Mouse (Mus musculus): ENCODE results near the gene Zfp978.
"Not testable (repeated sequence)": the region's sequence is repeated elsewhere in the genome, so short reads cannot be mapped to it uniquely, and the experiment has no call there.

The Zfp978 gene

GRCm38 (mm10) chr4:147361003-147361402 is at the start of gene Zfp978:
Gene Zfp978 (plus strand): TSS chr4:147361303.
- DNase-seq (ENCODE audit: low spot score in 2 of 2) = not testable (repeated sequence)

- not testable (repeated sequence) for DNase-seq (ENCODE audit: low spot score in 2 of 2)
Observed at GRCm38 (mm10) chr4:147335036-147335690, 25.9 kb upstream of the Zfp978 start.

DNA sequence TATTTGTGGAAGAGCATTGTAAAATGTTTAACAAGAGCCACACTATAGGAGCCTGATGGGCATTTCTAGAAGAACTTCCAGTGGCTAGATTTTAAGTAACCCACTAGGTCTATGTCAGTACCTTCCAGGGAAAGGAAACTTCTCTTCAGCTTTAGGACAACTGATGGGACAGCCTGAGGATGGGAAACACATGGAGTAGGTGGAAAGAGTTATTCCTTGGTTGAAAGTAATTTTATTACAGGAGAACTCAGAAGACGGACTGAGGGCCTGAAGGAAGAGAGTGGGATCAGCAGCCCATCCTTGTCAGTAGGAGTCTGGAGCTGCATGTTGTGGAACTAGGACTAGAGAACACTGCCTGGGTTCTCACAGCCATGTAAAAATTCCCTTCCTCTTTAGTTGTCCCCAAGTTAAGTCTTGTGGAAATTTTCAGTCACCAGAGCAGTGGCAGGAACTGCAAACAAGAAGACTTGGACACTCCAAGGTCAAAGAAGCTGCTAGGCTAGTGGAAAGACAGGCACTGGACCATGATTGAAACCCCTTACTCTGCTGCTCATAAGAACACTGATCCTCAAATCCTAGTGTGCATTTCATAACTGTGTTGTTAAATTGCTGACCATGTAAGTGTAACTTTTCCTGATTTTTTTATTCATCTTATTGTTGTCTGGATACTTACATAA is 25.3 kb upstream of the Zfp978 start:
- not testable (repeated sequence) for DNase-seq (ENCODE audit: low spot score in 2 of 2)

DNA sequence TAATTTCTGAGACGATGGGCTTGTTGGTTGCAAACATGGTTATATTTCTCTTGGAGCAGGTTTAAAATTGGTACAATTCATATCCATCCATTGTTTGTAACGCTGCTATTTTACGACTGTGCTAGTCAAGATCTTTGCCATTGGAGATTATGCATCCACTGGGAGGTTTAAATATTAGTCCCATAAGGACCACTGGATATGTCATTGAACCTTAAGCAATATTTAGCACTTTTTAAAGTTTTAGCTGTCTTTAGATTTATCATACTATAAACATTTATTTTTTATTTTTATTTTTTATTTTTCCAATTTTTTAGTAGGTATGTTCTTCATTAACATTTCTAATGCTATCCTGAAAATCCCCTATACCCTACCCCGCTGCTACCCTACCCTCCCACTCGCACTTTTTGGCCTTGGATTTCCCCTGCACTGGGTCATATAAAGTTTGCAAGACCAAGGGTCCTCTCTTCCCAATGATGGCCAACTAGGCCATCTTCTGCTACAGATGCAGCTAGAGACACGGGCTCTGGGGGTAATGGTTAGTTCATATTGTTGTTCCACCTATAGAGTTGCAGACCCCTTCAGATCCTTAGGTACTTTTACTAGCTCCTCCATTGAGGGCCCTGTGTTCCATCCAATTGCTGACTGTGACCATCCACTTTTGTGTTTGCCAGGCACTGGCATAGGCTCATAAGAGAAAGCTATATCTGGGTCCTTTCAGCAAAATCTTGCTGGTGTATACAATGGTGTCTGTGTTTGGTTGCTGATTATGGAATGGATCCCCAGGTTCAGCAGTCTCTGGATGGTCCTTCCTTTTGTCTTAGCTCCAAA is 24.5 kb upstream of the Zfp978 start:
- DNase-seq (ENCODE audit: low spot score in 2 of 2) = not testable (repeated sequence)

- DNase-seq (ENCODE audit: low spot score in 2 of 2) = not testable (repeated sequence)
Observed at GRCm38 (mm10) chr4:147337520-147337919, 23.6 kb upstream of the Zfp978 start.

DNA sequence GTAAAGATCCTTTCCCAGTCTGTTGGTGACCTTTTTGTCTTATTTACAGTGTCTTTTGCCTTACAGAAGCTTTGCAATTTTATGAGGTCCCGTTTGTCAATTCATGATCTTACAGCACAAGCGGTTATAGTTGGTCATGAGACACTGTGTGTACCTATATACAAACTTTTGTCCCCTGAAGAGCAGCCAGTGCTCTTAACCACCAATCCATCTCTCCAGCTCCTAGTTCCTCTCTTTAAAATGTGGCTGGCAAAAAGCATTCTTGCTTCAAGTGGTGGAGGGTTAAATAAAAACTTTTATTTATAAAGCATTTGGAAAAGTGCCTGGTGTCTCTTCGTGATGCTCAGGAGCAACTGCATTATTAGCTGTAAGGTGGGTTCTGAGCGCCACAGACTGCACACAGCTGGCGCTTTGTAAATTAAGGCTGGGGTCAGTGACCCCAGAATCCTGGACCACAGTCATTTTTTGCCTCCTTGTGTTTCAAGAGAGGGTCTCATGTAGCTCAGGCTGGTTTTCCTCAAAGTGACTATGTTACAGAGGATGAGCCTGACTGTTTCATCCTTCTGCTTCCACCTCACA is 23.0 kb upstream of the Zfp978 start:
- no peak for DNase-seq (ENCODE audit: low spot score in 2 of 2)

- DNase-seq (ENCODE audit: low spot score in 2 of 2) = not testable (repeated sequence)
Observed at GRCm38 (mm10) chr4:147338706-147339105, 22.4 kb upstream of the Zfp978 start.

GRCm38 (mm10) chr4:147339601-147340219 is 21.4 kb upstream of the Zfp978 start:
- not testable (repeated sequence) for DNase-seq (ENCODE audit: low spot score in 2 of 2)

DNA sequence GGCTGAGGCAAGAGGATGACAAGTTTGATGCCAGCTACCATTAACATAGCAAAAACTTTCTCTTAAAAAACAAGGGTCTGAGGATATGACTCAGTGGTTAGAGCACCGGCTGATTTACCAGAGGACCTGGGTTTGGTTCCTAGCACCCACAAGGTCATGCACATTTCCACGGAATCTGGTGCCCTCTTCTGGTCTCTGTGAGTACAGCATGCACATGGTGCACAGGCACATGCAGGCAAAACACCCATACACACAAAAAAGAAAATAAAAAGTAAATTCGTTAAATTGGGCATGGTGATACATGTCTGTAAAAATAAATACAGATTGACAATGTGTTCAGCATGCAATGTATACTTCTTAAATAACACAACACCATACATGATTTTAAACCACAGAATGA is 20.9 kb upstream of the Zfp978 start:
- DNase-seq (ENCODE audit: low spot score in 2 of 2) = not testable (repeated sequence)

- DNase-seq (ENCODE audit: low spot score in 2 of 2) = not testable (repeated sequence)
Observed at GRCm38 (mm10) chr4:147340876-147341275, 20.2 kb upstream of the Zfp978 start.

- DNase-seq (ENCODE audit: low spot score in 2 of 2) = not testable (repeated sequence)
Observed at GRCm38 (mm10) chr4:147343042-147343908, 17.8 kb upstream of the Zfp978 start.

- DNase-seq (ENCODE audit: low spot score in 2 of 2) = not testable (repeated sequence)
Observed at GRCm38 (mm10) chr4:147345061-147345554, 16.0 kb upstream of the Zfp978 start.

DNA sequence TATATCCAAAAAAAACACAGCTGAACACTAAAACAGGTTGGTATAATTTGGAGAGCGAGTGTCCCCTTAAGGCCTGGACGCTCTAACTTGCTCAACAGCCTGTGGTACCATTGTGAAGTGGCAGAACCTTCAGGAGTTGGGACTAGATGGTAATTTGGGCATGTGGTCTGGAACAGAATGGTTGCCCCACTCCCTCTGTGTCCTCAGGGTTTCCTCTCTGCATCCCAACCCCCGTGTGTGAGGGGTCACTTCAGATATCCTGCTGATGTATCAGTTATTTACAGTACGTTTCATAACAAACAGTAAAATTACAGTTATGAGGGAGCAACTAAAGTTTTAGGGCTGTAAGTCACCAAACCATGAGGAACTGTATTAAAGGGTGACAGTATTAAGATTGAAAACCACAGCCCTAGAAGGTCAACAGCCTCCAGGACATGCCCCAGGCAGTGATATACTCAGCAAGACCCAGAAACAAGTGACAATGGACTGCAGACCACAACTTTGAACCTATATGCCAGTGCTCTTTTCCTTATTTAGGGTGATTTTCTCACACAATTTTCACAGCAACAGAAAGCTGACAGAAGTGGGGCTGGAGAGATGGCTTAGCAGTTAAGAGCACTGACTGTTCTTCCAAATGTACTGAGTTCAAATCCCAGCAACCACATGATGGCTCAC is 14.6 kb upstream of the Zfp978 start:
- DNase-seq (ENCODE audit: low spot score in 2 of 2) = not testable (repeated sequence)

GRCm38 (mm10) chr4:147347300-147347699 is 13.8 kb upstream of the Zfp978 start:
- not testable (repeated sequence) for DNase-seq (ENCODE audit: low spot score in 2 of 2)

- DNase-seq (ENCODE audit: low spot score in 2 of 2) = not testable (repeated sequence)
Observed at GRCm38 (mm10) chr4:147347880-147348279, 13.2 kb upstream of the Zfp978 start.

DNA sequence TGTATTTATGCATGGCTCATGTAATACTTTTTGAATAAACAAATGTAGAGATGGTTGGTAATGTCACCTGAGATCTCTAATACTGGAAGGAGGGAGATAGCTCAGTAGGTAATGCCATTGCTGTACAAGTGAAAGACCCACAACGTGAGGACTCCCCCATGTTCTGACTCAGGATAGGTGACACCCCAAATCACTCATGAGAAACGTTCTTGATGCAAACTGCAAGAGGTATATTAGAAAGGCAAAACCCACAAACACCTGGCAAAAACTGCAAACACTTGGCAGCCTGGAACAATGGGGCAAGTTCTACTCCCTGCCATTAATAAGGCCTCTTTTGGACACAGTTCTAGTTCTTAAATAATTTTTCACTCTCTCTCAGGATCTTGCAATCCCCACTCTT is 12.7 kb upstream of the Zfp978 start:
- DNase-seq (ENCODE audit: low spot score in 2 of 2) = not testable (repeated sequence)

DNA sequence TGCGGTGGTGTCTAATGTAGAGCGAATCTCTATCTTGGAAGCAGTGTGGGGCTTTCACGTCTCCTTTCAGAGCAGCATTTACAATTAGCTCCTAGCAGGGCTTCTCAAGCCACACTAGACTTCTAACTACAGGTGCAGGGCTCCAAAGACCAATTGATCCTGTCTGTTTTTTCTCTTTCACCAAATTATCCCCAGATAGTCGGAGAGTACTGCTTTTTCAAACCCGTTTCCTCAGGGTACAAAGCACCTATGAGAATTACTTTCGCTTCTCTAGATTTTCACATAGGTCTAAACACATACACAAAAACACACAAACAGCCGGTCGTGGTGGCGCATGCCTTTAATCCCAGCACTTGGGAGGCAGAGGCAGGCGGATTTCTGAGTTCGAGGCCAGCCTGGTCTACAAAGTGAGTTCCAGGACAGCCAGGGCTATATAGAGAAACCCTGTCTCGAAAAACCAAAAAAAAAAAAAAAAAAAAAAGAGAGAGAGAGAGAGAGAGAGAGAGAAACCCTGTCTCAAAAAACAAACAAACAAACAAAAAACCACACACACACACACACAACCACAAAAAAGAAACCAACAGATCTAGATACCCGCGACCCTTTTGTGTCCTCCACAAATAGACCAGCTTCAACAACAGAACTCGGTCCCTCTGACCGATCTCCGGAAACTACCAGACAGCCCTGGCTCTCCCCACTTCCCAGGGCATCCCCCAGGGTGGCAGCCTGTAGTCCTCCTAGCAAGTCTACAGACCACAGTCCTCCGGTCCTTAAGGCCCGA is 12.0 kb upstream of the Zfp978 start:
- not testable (repeated sequence) for DNase-seq (ENCODE audit: low spot score in 2 of 2)

DNA sequence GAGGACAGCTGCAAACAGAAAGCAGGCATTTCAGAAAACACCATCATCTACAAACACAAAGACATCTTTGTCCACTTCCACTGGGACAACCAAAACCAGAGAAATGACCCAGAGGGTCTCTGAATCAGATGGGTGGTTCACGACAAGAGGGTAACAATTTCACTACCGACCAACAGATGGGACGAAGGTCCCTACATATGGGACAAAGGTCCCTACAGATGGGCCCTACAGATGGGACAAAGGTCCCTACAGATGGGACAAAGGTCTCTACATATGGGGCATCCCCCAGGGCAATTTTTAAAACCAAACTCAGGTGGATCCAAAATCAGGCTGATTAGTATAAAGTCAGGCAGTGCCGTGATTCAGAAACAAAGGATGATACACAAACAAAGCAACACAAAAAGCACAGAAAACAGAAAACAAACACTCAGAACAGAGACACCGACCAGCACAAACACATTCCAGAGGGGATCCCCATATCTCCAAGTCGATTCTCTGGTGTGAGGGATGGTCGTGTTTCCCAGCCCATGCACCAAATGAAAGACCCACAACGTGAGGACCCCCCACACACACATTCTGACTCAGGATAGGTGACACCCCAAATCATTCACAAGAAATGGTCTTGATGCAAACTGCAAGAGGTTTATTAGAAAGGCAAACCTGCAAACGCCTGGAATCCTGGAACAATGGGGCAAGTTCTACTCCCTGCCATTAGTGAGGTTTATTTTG is 11.3 kb upstream of the Zfp978 start:
- not testable (repeated sequence) for DNase-seq (ENCODE audit: low spot score in 2 of 2)

All from frontal cortex, postnatal 25 days (tissue).